9 mouse cellular contexts compared by ENCODE assay signal in the genomic region with DNA sequence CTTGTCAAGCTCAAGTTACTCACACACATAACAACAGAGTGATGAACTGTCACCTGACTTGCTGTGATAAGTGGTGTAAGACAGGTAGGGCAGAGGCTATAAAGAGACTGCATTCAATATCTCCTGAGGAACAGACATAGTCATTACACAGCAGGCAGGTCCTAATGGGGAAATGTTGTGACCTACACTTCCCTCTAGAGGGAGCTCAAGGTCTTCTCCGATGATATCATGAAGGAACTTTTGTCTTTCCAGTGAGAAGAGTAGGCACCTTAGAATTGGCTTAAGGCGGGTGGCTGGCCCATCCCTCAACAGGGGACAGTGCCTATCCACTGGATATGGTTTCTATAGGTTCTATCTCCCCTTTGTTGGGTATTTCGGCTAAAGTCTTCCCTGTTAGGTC. TPM values are rescaled to one million over a fixed set of nuclear protein-coding genes. Genes with fewer than 3 reads are reported as not detected.
DNase-seq lines count a peak whose midpoint lies in the region; ATAC-seq and TF ChIP-seq lines count a peak whose summit lies in the region.
"Had no signal": no experiment of that assay in that cellular context is flagged by ENCODE, and none has a peak within 500 bp of the region (broad histone marks: within the 10 kb centered on the region; RNA-seq: fewer than 3 reads in every experiment).

No protein-coding gene starts in this region.

- WGBS in liver, embryonic 14.5 days (ENCODE audit: insufficient replicate concordance): 14% methylated on average over 3 of the region's 3 CpGs
- WGBS in neural tube, embryonic 12.5 days: 28% methylated on average over 3 of the region's 3 CpGs

- H3K9me3 ChIP-seq in ES-Bruce4 (replicated peaks; ENCODE audit: control insufficient read depth, insufficient read depth, low read length, poor library complexity, severe bottlenecking): no peaks in the 10 kb centered on the region
- no peaks in the 10 kb centered on the region for H3K9me3 ChIP-seq in liver, embryonic 14.5 days (ENCODE audit: control insufficient read depth, low read length)
- H3K9me3 ChIP-seq in neural tube, embryonic 12.5 days: no peaks in the 10 kb centered on the region
- H3K9me3 ChIP-seq: heart, embryonic 13.5 days had no signal

- intact Hi-C loops in heart, postnatal 14 days (cut with DNase I): loop anchor here (1.0 to 2.0 kb wide), 2 partner anchors 31 to 60 kb away; no protein-coding TSS in a partner anchor

- peak; percentile 27 for TF ChIP-seq CTCF in ES-Bruce4 (IDR thresholded peaks at IDR 0.05; ENCODE audit: low read depth, low read length)
- peak; percentile 85 for TF ChIP-seq CTCF in liver, embryonic 14.5 days (IDR thresholded peaks at IDR 0.05; ENCODE audit: low read depth)

- TF ChIP-seq EP300 in ES-Bruce4 (IDR thresholded peaks at IDR 0.05; ENCODE audit: insufficient read depth, low read depth, low read length): no peak
- no peak for TF ChIP-seq EP300 in liver, embryonic 14.5 days (IDR thresholded peaks at IDR 0.05; ENCODE audit: low read depth)

- H3K4me2 ChIP-seq in liver, embryonic 14.5 days (ENCODE audit: low read depth): no peak overlapping the region
- no peak overlapping the region for H3K4me2 ChIP-seq in neural tube, embryonic 12.5 days (replicated peaks)
- H3K4me2 ChIP-seq: heart, embryonic 13.5 days had no signal

- no peak overlapping the region for H3K27ac ChIP-seq in ES-Bruce4 (ENCODE audit: insufficient read depth, low read length)
- H3K27ac ChIP-seq in liver, embryonic 14.5 days: no peak overlapping the region
- no peak overlapping the region for H3K27ac ChIP-seq in neural tube, embryonic 12.5 days
- H3K27ac ChIP-seq: heart, embryonic 13.5 days had no signal

- H3K9ac ChIP-seq in ES-Bruce4 (ENCODE audit: low read depth, poor library complexity, severe bottlenecking): no peak overlapping the region
- no peak overlapping the region for H3K9ac ChIP-seq in liver, embryonic 14.5 days (replicated peaks)
- no peak overlapping the region for H3K9ac ChIP-seq in neural tube, embryonic 12.5 days
- H3K9ac ChIP-seq: heart, embryonic 13.5 days had no signal

- H3K27me3 ChIP-seq in ES-Bruce4 (ENCODE audit: control insufficient read depth, insufficient read depth, low read length, poor library complexity, severe bottlenecking): no peaks in the 10 kb centered on the region; the same call in 1 of the 2 replicates
- H3K27me3 ChIP-seq in liver, embryonic 14.5 days (ENCODE audit: control insufficient read depth, insufficient read depth, low read length): no peaks in the 10 kb centered on the region
- H3K27me3 ChIP-seq in neural tube, embryonic 12.5 days (replicated peaks): no peaks in the 10 kb centered on the region
- H3K27me3 ChIP-seq: heart, embryonic 13.5 days had no signal

- no peak overlapping the region for H3K4me3 ChIP-seq in ES-Bruce4 (ENCODE audit: low read depth, low read length)
- no peak overlapping the region for H3K4me3 ChIP-seq in liver, embryonic 14.5 days (ENCODE audit: insufficient read depth in 1 of 2, low read depth in 2 of 2, low read length in 2 of 2)
- no peak overlapping the region for H3K4me3 ChIP-seq in neural tube, embryonic 12.5 days
- H3K4me3 ChIP-seq: heart, embryonic 13.5 days had no signal

- H3K4me1 ChIP-seq in ES-Bruce4 (ENCODE audit: control insufficient read depth, insufficient read depth, low read length): no peaks in the 10 kb centered on the region
- H3K4me1 ChIP-seq in liver, embryonic 14.5 days (replicated peaks; ENCODE audit: control insufficient read depth in 2 of 2, insufficient read depth in 2 of 2, low read length in 1 of 2): no peaks in the 10 kb centered on the region; a peak in 1 of 4 replicates
- no peaks in the 10 kb centered on the region for H3K4me1 ChIP-seq in neural tube, embryonic 12.5 days
- H3K4me1 ChIP-seq: heart, embryonic 13.5 days had no signal

- peak; percentile 18 to 66 for DNase-seq in adrenal gland, postnatal 36 days
- peak; percentile 44 to 72 for DNase-seq in heart, postnatal 14 days
- DNase-seq in kidney, postnatal 36 days: peak; percentile 75 to 83
- DNase-seq in liver, embryonic 14.5 days (ENCODE audit: low read depth in 3 of 3, low spot score in 3 of 3): peak; percentile 63 to 64 (median 64)
- DNase-seq in thymus, postnatal 14 days: peak; percentile 52

- ATAC-seq in erythroblast, adult 5-6 weeks (replicated peaks; ENCODE audit: low FRiP score, poor library complexity, severe bottlenecking): peak; percentile 97
- ATAC-seq in liver, embryonic 14.5 days (ENCODE audit: insufficient read depth): peak; percentile 72
- ATAC-seq in neural tube, embryonic 12.5 days (ENCODE audit: low FRiP score, low read depth): peak; percentile 71

- no peak for TF ChIP-seq POLR2A in ES-Bruce4 (IDR thresholded peaks at IDR 0.05; ENCODE audit: insufficient read depth, low read length)

- H3K36me3 ChIP-seq in ES-Bruce4 (ENCODE audit: control insufficient read depth, insufficient read depth, low read length, poor library complexity, severe bottlenecking): no peaks in the 10 kb centered on the region
- H3K36me3 ChIP-seq in liver, embryonic 14.5 days (replicated peaks; ENCODE audit: control insufficient read depth, insufficient read depth, low read depth): no peaks in the 10 kb centered on the region
- H3K36me3 ChIP-seq in neural tube, embryonic 12.5 days: no peaks in the 10 kb centered on the region
- H3K36me3 ChIP-seq: heart, embryonic 13.5 days had no signal

RNA-seq across cellular contexts. Expression of a gene that starts 18.3 kb away (rescaled TPM):
- not detected in 2 replicates for polyA plus RNA-seq in ES-Bruce4 (2011; ENCODE audit: insufficient read depth, insufficient read length, low read depth, missing spikeins)
- total RNA-seq in adrenal gland, postnatal 36 days (2021): under 1 TPM in 1 of 2 experiments, not detected in 1; 0.63 TPM
- total RNA-seq in erythroblast, adult 5-6 weeks (2015; ENCODE audit: low replicate concordance): not detected in 2 replicates
- not detected in 2 replicates for total RNA-seq in erythroblast, adult 5-6 weeks (2017; ENCODE audit: low replicate concordance)
- under 1 TPM; 0.10 to 0.17 TPM for total RNA-seq in heart, postnatal 14 days (2021)
- polyA plus RNA-seq in liver, embryonic 14.5 days (2012; rRNA removed): 88.5 and 103 TPM in 2 replicates
- polyA plus RNA-seq in liver, embryonic 14.5 days (2014; fragmentation: Nextera tagmentation; extraction: Ambion mirVana): 240 and 257 TPM in 2 replicates
- polyA plus RNA-seq in neural tube, embryonic 12.5 days (2016; fragmentation: Nextera tagmentation; extraction: Ambion mirVana): not detected in 2 replicates

RNA-seq across cellular contexts. Expression of a gene that starts 30.1 kb away (rescaled TPM):
- polyA plus RNA-seq in ES-Bruce4 (2011; ENCODE audit: insufficient read depth, insufficient read length, low read depth, missing spikeins): 3.2 and 5.9 TPM in 2 replicates
- total RNA-seq in adrenal gland, postnatal 36 days (2021): 1 to 10 TPM; 8.2 to 9.4 TPM
- 1.0 TPM in 1 of 2 replicates, not detected in the other for total RNA-seq in erythroblast, adult 5-6 weeks (2015; ENCODE audit: low replicate concordance)
- total RNA-seq in erythroblast, adult 5-6 weeks (2017; ENCODE audit: low replicate concordance): 0.43 TPM in 1 of 2 replicates, not detected in the other
- total RNA-seq in heart, postnatal 14 days (2021): 10 to 100 TPM; 40.4 to 43.5 TPM
- polyA plus RNA-seq in liver, embryonic 14.5 days (2012; rRNA removed): 4.8 and 5.8 TPM in 2 replicates
- polyA plus RNA-seq in liver, embryonic 14.5 days (2014; fragmentation: Nextera tagmentation; extraction: Ambion mirVana): 6.7 and 9.0 TPM in 2 replicates
- polyA plus RNA-seq in neural tube, embryonic 12.5 days (2016; fragmentation: Nextera tagmentation; extraction: Ambion mirVana): 33.7 and 34.5 TPM in 2 replicates

RNA-seq across cellular contexts. Expression of a gene that starts 46.6 kb away (rescaled TPM):
- polyA plus RNA-seq in ES-Bruce4 (2011; ENCODE audit: insufficient read depth, insufficient read length, low read depth, missing spikeins): 4.9 and 5.0 TPM in 2 replicates
- total RNA-seq in adrenal gland, postnatal 36 days (2021): 1 to 10 TPM; 5.9 to 6.5 TPM
- 4.4 TPM in 1 of 2 replicates, not detected in the other for total RNA-seq in erythroblast, adult 5-6 weeks (2015; ENCODE audit: low replicate concordance)
- 3.3 TPM in 1 of 2 replicates, not detected in the other for total RNA-seq in erythroblast, adult 5-6 weeks (2017; ENCODE audit: low replicate concordance)
- total RNA-seq in heart, postnatal 14 days (2021): 1 to 10 TPM; 6.4 to 7.6 TPM
- polyA plus RNA-seq in liver, embryonic 14.5 days (2012; rRNA removed): 0.88 and 1.5 TPM in 2 replicates
- polyA plus RNA-seq in liver, embryonic 14.5 days (2014; fragmentation: Nextera tagmentation; extraction: Ambion mirVana): 2.6 and 3.5 TPM in 2 replicates
- polyA plus RNA-seq in neural tube, embryonic 12.5 days (2016; fragmentation: Nextera tagmentation; extraction: Ambion mirVana): 12.8 and 14.3 TPM in 2 replicates

RNA-seq across cellular contexts. Expression of a gene that starts 46.7 kb away (rescaled TPM):
- polyA plus RNA-seq in ES-Bruce4 (2011; ENCODE audit: insufficient read depth, insufficient read length, low read depth, missing spikeins): 44.4 and 46.0 TPM in 2 replicates
- total RNA-seq in adrenal gland, postnatal 36 days (2021): 10 to 100 TPM; 47.3 to 48.7 TPM
- 7.5 and 17.9 TPM in 2 replicates for total RNA-seq in erythroblast, adult 5-6 weeks (2015; ENCODE audit: low replicate concordance)
- total RNA-seq in erythroblast, adult 5-6 weeks (2017; ENCODE audit: low replicate concordance): 5.8 and 11.0 TPM in 2 replicates
- 10 to 100 TPM; 38.8 to 39.1 TPM for total RNA-seq in heart, postnatal 14 days (2021)
- 11.7 and 16.6 TPM in 2 replicates for polyA plus RNA-seq in liver, embryonic 14.5 days (2012; rRNA removed)
- polyA plus RNA-seq in liver, embryonic 14.5 days (2014; fragmentation: Nextera tagmentation; extraction: Ambion mirVana): 55.7 TPM in 2 replicates
- polyA plus RNA-seq in neural tube, embryonic 12.5 days (2016; fragmentation: Nextera tagmentation; extraction: Ambion mirVana): 77.3 and 78.3 TPM in 2 replicates

Comparison
In these comparisons a context has a peak if more than half of its experiments do, and no peak if none do; other contexts are left out.
1. RNA of a gene that starts 30.1 kb away (total RNA-seq): 40.4 to 43.5 TPM in heart, postnatal 14 days and 8.2 to 9.4 TPM in adrenal gland, postnatal 36 days; 0.43 to 1.0 TPM in erythroblast, adult 5-6 weeks; every median in the first group is over 4 times any median in the second.
2. Peak in every context shown above with its lines, with median percentiles within 50 percentile points of each other: DNase-seq and ATAC-seq.